7 mouse cellular contexts compared by ENCODE assay signal in the genomic region with DNA sequence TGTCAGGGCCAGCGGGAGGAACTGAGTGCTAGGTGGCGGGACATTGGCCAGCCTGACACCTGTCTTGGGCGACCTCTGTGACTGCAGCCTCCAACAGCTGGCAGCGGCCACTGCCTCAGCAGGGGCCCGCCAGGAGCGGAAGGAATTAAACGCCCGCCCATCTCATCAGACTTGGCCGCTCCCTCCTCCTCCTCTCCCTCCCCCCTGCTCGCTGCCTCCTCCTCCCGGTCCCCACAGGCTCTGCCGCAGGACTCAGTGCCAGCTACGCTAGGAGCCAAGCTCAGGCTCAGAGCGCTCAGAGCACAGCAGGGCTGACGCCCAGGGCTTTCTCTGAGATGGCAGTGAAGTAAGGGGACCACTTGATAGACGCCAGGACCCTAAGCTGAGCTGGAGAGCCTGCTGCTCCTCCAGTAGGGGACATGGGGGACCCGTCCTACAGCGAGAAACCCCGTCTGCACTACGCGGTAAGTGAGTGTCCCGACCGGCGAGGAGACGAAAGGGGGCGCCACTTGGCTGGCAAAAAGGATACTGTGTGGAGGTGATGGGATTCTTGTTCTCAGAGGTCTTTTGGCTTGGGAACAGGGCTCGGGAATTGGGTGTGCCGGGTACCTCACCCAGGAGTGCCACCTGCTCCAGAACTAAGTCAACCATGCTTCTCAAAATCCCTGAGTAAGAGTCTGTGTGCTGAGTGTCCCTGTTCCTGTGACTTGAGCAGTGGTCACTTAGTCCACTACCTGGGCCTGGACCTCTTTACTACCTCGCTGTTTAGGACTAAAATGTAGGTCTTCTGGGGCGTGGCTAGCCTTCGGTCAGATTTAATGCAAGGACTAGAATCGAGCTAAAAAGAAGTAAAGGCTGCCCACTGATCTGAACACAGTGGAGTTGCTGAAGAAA.
DNase-seq lines count a peak whose midpoint lies in the region; ATAC-seq and TF ChIP-seq lines count a peak whose summit lies in the region.

No protein-coding gene starts in this region.

- H3K4me3 ChIP-seq in heart, embryonic 11.5 days (ENCODE audit: low read depth, low read length) = peak overlapping the region; percentile 44
- H3K4me3 ChIP-seq in kidney, embryonic 15.5 days (replicated peaks) = peak overlapping the region; percentile 44
- peak overlapping the region; percentile 38 for H3K4me3 ChIP-seq in limb, embryonic 15.5 days
- H3K4me3 ChIP-seq in midbrain, embryonic 16.5 days (ENCODE audit: low read depth, low read length) = peak overlapping the region; percentile 39
- H3K4me3 ChIP-seq in spleen, adult 2 months (ENCODE audit: extremely low read depth, insufficient read depth, insufficient read length) = peak overlapping the region; percentile 55

- peak overlapping the region; percentile 54; the same call in 1 of the 2 replicates for H3K9ac ChIP-seq in heart, embryonic 11.5 days (ENCODE audit: low read depth, low read length)
- no peak overlapping the region for H3K9ac ChIP-seq in kidney, embryonic 15.5 days
- H3K9ac ChIP-seq in limb, embryonic 15.5 days = no peak overlapping the region
- H3K9ac ChIP-seq in midbrain, embryonic 16.5 days (ENCODE audit: low read depth, low read length) = peak overlapping the region; percentile 46; the same call in 1 of the 2 replicates

- no peaks in the 10 kb centered on the region for H3K36me3 ChIP-seq in heart, embryonic 11.5 days (ENCODE audit: control insufficient read depth, insufficient read depth, low read length)
- no peaks in the 10 kb centered on the region for H3K36me3 ChIP-seq in kidney, embryonic 15.5 days
- H3K36me3 ChIP-seq in limb, embryonic 15.5 days = no peaks in the 10 kb centered on the region
- no peaks in the 10 kb centered on the region for H3K36me3 ChIP-seq in midbrain, embryonic 16.5 days (ENCODE audit: control insufficient read depth, insufficient read depth, low read length)
- H3K36me3 ChIP-seq in spleen, adult 2 months (ENCODE audit: control insufficient read depth, insufficient read depth, low read length) = no peaks in the 10 kb centered on the region

- TF ChIP-seq POLR2A in spleen, adult 2 months (IDR thresholded peaks at IDR 0.05; ENCODE audit: low read depth, low read length) = no peak

- H3K4me2 ChIP-seq in heart, embryonic 11.5 days = peak overlapping the region; percentile 62
- peak overlapping the region; percentile 65 for H3K4me2 ChIP-seq in kidney, embryonic 15.5 days
- peak overlapping the region; percentile 52 for H3K4me2 ChIP-seq in limb, embryonic 15.5 days
- H3K4me2 ChIP-seq in midbrain, embryonic 16.5 days (ENCODE audit: low read length) = peak overlapping the region; percentile 72

- no peak overlapping the region for H3K27ac ChIP-seq in heart, embryonic 11.5 days (ENCODE audit: low read depth, low read length)
- no peak overlapping the region for H3K27ac ChIP-seq in kidney, embryonic 15.5 days
- no peak overlapping the region for H3K27ac ChIP-seq in limb, embryonic 15.5 days
- no peak overlapping the region for H3K27ac ChIP-seq in midbrain, embryonic 16.5 days (ENCODE audit: low read length)
- H3K27ac ChIP-seq in spleen, adult 2 months (ENCODE audit: insufficient read depth, low read length) = peak overlapping the region; percentile 33

- no peaks in the 10 kb centered on the region for H3K4me1 ChIP-seq in heart, embryonic 11.5 days (ENCODE audit: control insufficient read depth, insufficient read depth, low read length)
- no peaks in the 10 kb centered on the region for H3K4me1 ChIP-seq in kidney, embryonic 15.5 days
- no peaks in the 10 kb centered on the region for H3K4me1 ChIP-seq in limb, embryonic 15.5 days
- H3K4me1 ChIP-seq in midbrain, embryonic 16.5 days (ENCODE audit: control insufficient read depth, insufficient read depth, low read length) = no peaks in the 10 kb centered on the region
- H3K4me1 ChIP-seq in spleen, adult 2 months (ENCODE audit: control insufficient read depth, insufficient read depth, insufficient read length) = no peaks in the 10 kb centered on the region

- peak; percentile 100 for ATAC-seq in erythroblast, adult 5-6 weeks (replicated peaks; ENCODE audit: low FRiP score, poor library complexity, severe bottlenecking)
- ATAC-seq in heart, embryonic 11.5 days (replicated peaks; ENCODE audit: insufficient number of reproducible peaks, low FRiP score, low TSS enrichment) = peak; percentile 87
- peak; percentile 99 for ATAC-seq in kidney, embryonic 15.5 days (replicated peaks; ENCODE audit: low FRiP score)
- ATAC-seq in limb, embryonic 15.5 days (ENCODE audit: insufficient number of reproducible peaks, low FRiP score, low TSS enrichment, low read depth) = peak; percentile 85
- ATAC-seq in midbrain, embryonic 16.5 days = peak; percentile 89

- H3K9me3 ChIP-seq in heart, embryonic 11.5 days (replicated peaks; ENCODE audit: control insufficient read depth, low read length) = no peaks in the 10 kb centered on the region
- H3K9me3 ChIP-seq in kidney, embryonic 15.5 days (replicated peaks) = no peaks in the 10 kb centered on the region
- no peaks in the 10 kb centered on the region for H3K9me3 ChIP-seq in limb, embryonic 15.5 days
- no peaks in the 10 kb centered on the region for H3K9me3 ChIP-seq in midbrain, embryonic 16.5 days (replicated peaks; ENCODE audit: control insufficient read depth, low read length, poor library complexity, severe bottlenecking)

- DNase-seq in brain, embryonic 18.5 days (ENCODE audit: low read depth, low spot score) = peak; percentile 18
- peak; percentile 31 to 49 for DNase-seq in spleen, adult 2 months (ENCODE audit: low read depth in 1 of 2, low spot score in 2 of 2)

- 16% methylated on average over 28 of the region's 32 CpGs for WGBS in heart, embryonic 11.5 days (ENCODE audit: insufficient replicate concordance)
- 16% methylated on average over 32 of the region's 32 CpGs for WGBS in kidney, embryonic 15.5 days
- 21% methylated on average over 31 of the region's 32 CpGs for WGBS in limb, embryonic 15.5 days
- 22% methylated on average over 31 of the region's 32 CpGs for WGBS in midbrain, embryonic 16.5 days
- 29% methylated on average over 31 of the region's 32 CpGs for WGBS in spleen, adult 2 months

- peak; percentile 30; the same call in 1 of the 2 replicates for TF ChIP-seq CTCF in spleen, adult 2 months (IDR thresholded peaks at IDR 0.05; ENCODE audit: extremely low read depth, insufficient read depth, insufficient read length, insufficient replicate concordance)

- H3K27me3 ChIP-seq in heart, embryonic 11.5 days (ENCODE audit: control insufficient read depth, insufficient read depth, low read length) = no peaks in the 10 kb centered on the region
- peaks cover 38% of the 10 kb centered on the region for H3K27me3 ChIP-seq in kidney, embryonic 15.5 days
- peaks cover 25% of the 10 kb centered on the region for H3K27me3 ChIP-seq in limb, embryonic 15.5 days
- peaks cover 4% of the 10 kb centered on the region for H3K27me3 ChIP-seq in midbrain, embryonic 16.5 days (ENCODE audit: control insufficient read depth, insufficient read depth, low read depth, low read length)
- H3K27me3 ChIP-seq in spleen, adult 2 months (ENCODE audit: control insufficient read depth, insufficient read depth, low read length) = no peaks in the 10 kb centered on the region

Comparison
In these comparisons a context has a peak if more than half of its experiments do, and no peak if none do; other contexts are left out.
1. H3K9ac ChIP-seq: peak in heart, embryonic 11.5 days (single experiment) and midbrain, embryonic 16.5 days (single experiment); none in kidney, embryonic 15.5 days (single experiment) and limb, embryonic 15.5 days (single experiment).
2. Peak in every context shown above with its lines, with median percentiles within 50 percentile points of each other: ATAC-seq, H3K4me2 ChIP-seq and H3K4me3 ChIP-seq.